Mouse (Mus musculus) G1E-ER4 (cell line): Measurements from ENCODE around the gene Togaram1. TPM values are rescaled to one million over a fixed set of nuclear protein-coding genes. Genes with fewer than 3 reads are reported as not detected.

Experiments
- GATA1 ChIP-seq: IDR thresholded peaks from one replicate; pipeline ENCODE4 v1.8.0; 2012; ENCODE audit warnings: low read length, inconsistent platforms
- polyA plus RNA-seq: library from polyadenylated mRNA; stranded (reverse); fragments of >175 nt; gene quantifications from 2 replicates; pipeline ENCODE4 v1.2.3, GENCODE M21; 2012

Togaram1 gene
- polyA plus RNA-seq = 7.5 and 9.5 TPM in 2 replicates

- no peak for TF ChIP-seq GATA1
Measured at GRCm38 (mm10) chr12:64965124-64966026, at the start of gene Togaram1, which contains the start of gene Klhl28. Gene Togaram1 (plus strand): TSS chr12:64965804. Gene Klhl28 (minus strand): TSS chr12:64965534.

- TF ChIP-seq GATA1 = no peak
Measured at GRCm38 (mm10) chr12:64916735-64917134, 48.9 kb upstream of the Togaram1 start.

- no peak for TF ChIP-seq GATA1
Measured at GRCm38 (mm10) chr12:64917578-64918471, 47.8 kb upstream of the Togaram1 start, which contains the start of gene Gm527. Gene Gm527 (plus strand): TSS chr12:64917906.

DNA sequence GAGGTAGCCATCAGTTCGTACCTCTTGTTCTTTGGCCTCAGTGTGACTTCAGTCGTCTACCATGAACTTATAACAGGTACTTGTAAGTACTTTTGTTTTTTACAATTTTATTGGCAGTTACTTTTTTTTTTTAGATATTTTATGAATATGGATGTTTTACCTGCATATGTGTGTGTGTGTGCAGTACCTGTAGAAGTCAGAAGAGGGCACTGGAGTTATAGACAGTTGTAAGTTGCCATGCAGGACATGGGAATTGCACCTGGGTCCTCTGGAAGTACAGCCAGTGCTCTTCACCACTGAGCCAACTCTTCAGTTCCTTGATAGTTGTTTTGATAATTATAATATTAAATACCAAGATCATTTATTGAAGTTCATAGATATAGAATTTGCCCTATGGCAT lies 28.1 kb upstream of the Togaram1 start:
- no peak for TF ChIP-seq GATA1

DNA sequence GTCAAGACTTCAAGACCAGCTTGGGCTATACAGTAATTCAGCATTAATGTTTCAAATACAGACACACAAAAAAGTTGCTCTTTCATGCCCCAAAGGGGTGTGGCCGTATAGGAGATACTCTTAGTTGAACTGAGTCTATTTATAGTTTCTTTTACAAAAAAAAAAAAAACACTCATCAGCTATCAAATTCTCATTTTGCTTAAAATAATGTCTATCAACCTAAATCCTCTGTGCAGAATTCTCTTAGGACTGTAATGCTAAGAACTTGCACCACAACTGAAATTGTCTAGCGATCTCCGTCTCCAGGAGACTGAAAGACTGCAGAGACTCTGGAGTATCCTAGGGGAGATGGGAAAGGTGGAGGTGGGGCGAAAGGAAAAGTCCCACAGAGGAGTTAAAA lies 1.0 kb upstream of the Togaram1 start:
- TF ChIP-seq GATA1 = no peak

DNA sequence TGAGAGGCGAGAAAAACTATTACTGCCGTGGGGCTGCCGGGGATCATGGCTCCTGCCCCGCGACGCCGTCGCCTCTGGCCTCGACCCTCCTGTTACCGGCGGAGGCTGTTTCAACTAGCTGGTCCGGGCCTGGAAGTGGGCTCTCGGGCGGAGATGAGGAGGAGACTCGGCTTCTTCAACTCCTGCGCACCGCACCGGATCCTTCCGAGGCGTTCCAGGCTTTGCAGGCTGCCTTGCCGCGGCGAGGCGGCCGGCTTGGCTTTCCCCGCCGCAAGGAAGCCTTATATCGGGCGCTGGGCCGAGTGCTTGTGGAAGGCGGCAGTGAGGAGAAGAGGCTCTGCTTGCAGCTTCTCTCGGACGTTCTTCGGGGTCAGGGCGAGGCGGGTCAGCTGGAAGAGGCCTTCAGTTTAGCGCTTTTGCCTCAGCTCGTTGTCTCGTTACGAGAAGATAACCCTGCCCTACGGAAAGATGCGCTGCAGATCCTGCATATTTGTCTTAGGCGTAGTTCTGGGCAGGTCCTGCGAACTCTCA lies 562 bp downstream of the Togaram1 start:
- no peak for TF ChIP-seq GATA1

GRCm38 (mm10) chr12:64966652-64967435 lies 1.2 kb downstream of the Togaram1 start:
- TF ChIP-seq GATA1 = no peak

GRCm38 (mm10) chr12:64967470-64967869 lies 1.9 kb downstream of the Togaram1 start:
- no peak for TF ChIP-seq GATA1

DNA sequence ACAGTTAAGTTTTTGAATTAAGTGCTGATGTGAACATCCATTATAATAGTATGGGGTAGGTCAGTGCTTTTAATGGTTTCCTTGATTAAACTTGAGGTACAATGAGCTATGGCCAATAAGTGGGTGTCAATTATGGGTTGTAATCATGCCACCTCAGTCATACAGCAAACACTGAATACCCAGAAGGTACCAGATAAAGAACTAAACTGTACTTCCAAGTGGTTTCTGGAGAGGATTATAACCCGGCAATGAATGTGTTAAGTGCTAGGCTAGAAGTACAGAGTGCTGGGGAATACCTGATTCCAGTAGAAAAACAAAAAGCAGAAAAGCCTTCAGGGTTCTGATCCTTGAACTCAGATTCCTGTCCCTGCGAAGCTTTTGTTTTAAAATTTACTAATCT lies 2.5 kb downstream of the Togaram1 start:
- TF ChIP-seq GATA1 = no peak

GRCm38 (mm10) chr12:64971399-64971798 lies 5.8 kb downstream of the Togaram1 start:
- no peak for TF ChIP-seq GATA1

GRCm38 (mm10) chr12:64972063-64972462 lies 6.5 kb downstream of the Togaram1 start:
- TF ChIP-seq GATA1 = no peak

DNA sequence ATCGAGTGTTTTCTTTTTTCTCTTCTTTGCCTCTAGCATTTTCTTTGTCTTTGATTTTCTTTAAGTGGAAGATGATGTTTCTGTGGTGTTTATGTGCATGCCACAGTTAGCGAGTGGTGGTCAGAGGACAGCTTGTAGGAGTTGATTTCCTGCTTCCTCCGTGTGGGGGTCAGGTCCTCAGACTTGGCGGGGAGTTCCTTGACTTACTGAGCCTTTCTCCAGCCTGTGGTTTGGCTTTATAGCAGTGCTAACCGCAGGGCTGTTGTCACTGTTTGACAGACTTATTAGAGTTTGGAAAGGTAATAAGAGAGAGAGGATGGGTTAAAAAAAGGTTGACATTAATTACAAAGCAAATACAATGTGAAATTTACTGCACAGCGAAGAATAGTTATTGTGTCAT lies 10.0 kb downstream of the Togaram1 start:
- no peak for TF ChIP-seq GATA1

DNA sequence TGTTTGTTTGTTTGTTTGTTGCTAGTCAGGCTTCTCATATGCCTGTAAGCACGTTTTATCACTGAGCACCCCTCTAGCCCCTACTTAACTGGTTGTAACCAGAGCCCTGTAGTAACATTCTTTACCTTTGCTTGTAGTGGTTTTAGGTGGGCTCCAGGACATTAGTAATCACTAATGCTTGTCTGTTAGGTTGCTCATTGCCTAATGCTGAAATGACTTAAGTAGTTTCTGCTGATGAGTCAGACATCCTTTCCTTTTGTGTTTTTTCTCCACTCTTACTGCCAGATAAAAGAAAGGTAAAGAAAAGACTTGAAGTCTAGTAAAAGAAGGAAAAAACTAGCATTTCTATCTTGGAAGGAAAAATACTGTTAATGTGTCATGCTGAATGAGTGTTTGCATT lies 10.6 kb downstream of the Togaram1 start:
- TF ChIP-seq GATA1 = no peak

DNA sequence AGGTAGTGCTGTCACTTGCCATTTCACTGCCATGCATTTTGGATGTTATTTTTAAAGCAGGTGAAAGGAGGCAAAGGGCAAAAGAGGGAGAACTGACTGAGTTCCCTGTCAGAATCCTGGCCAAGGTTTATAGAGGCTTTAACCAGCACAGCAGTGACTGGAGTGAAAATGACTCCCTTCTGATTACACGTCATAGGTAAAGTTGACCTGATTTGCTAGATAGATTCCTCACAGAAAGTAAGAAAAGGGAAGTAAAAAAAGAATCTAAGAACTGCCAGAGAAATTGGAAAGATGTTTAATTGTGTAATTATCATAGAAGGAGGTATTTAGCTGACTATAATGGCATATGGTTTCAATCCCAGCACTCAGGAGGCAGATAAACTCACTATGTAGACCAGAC lies 11.9 kb downstream of the Togaram1 start:
- TF ChIP-seq GATA1 = no peak

GRCm38 (mm10) chr12:65007725-65008124 lies 42.1 kb downstream of the Togaram1 start:
- no peak for TF ChIP-seq GATA1

GRCm38 (mm10) chr12:65022842-65023241 lies 57.2 kb downstream of the Togaram1 start:
- TF ChIP-seq GATA1 = no peak
